Mouse (Mus musculus) small intestine, adult 2 months (tissue): Measurements from ENCODE around the gene Pkdcc. TPM values are rescaled to one million over a fixed set of nuclear protein-coding genes. Genes with fewer than 3 reads are reported as not detected.

Experiments used
- H3K27ac ChIP-seq: fragments of 200-500 bp; 2 replicates; pipeline ENCODE4 v1.5.1; 2012; ENCODE audit warnings: low read depth, low read length, control low read depth, inconsistent platforms; ENCODE audit not compliant: insufficient read depth
- H3K27me3 ChIP-seq: fragments of 200-500 bp; 2 replicates; pipeline ENCODE4 v1.6.1; 2012; ENCODE audit warnings: mild to moderate bottlenecking, moderate library complexity, low read length, inconsistent platforms; ENCODE audit not compliant: control insufficient read depth, insufficient read depth
- H3K36me3 ChIP-seq: fragments of 200-500 bp; 2 replicates; pipeline ENCODE4 v1.6.1; 2012; ENCODE audit warnings: mild to moderate bottlenecking, low read length, control low read depth, inconsistent platforms; ENCODE audit not compliant: control insufficient read depth, insufficient read depth
- H3K4me1 ChIP-seq: fragments of 200-500 bp; 2 replicates; pipeline ENCODE4 v1.6.1; 2012; ENCODE audit warnings: low read length, inconsistent platforms, mixed read lengths; ENCODE audit not compliant: control insufficient read depth, insufficient read depth, insufficient read length
- H3K4me3 ChIP-seq: fragments of 200-500 bp; 2 replicates; pipeline ENCODE4 v1.5.1; 2012; ENCODE audit warnings: low read depth, mild to moderate bottlenecking, control low read depth, inconsistent platforms, low read length, moderate library complexity
- CTCF ChIP-seq: fragments of 200-500 bp; IDR thresholded peaks from 2 replicates; pipeline ENCODE4 v1.5.1; 2012; ENCODE audit warnings: low read depth, mild to moderate bottlenecking, control low read depth, inconsistent platforms, low read length, moderate library complexity, mixed read lengths; ENCODE audit not compliant: insufficient replicate concordance, insufficient read length; ENCODE audit errors: extremely low read depth
- POLR2A ChIP-seq: fragments of 200-500 bp; IDR thresholded peaks from 2 replicates; pipeline ENCODE4 v1.6.1; 2012; ENCODE audit warnings: low read depth, mild to moderate bottlenecking, control low read depth, inconsistent platforms, low read length, moderate library complexity
- WGBS: fragments of 180-500 bp; shearing (Covaris S2); methylation state at CpG from one replicate; pipeline ENCODE4 v1.1.7; 2018; 5-methylcytosine and 5-hydroxymethylcytosine counted together
- polyA plus RNA-seq: library from polyadenylated mRNA; depleted of rRNA; stranded (reverse); fragments of >200 nt; gene quantifications from 2 replicates; pipeline ENCODE4 v1.2.3, GENCODE M21; 2012

Gene Pkdcc
- polyA plus RNA-seq, 1 experiment = 59.1 TPM

DNA sequence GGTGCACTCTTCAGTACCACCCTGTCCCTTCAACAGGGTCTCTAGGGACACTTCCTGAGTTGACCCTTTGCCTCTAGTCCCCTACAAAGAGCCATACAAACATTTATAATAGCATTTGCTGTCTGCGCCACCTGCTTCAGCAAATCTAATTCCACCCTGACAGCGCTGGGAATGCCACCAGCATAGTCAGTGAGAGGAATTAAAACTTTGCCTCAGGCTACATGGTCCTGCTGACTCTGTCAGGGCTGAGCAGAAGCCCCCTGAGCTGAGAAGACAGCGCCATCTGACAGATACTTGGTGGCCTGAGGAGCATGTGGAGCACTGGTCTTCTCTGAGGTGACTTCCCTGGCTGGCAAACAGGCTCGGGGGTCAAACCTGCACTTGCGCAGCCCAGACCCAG, 14.6 kb upstream of the Pkdcc start:
- TF ChIP-seq CTCF (no peak), POLR2A (no peak)
- WGBS = 90% methylated on average over 5 of the region's 5 CpGs

DNA sequence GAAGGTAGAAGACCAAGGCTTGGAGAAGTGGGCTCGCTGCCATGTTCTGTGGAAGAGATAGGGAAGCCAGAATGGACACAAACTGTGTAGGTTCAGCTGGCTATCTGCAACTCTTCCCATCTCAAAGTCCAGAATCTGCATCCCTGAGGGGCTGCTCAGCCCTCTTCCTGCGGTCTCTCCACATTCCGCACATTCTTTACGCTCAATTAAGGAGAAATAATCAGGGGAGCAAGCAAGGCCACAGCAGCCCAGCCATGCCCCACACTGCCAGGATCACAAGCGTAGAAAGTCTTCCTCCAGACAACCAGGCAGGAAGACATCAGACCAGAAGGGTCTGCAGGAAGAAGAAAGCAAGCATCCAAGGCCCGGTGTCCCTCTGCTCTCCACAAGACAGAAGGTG, 13.8 kb upstream of the Pkdcc start:
- Histone ChIP-seq H3K4me3 (no peak overlapping the region), H3K36me3 (no peaks in the 10 kb centered on the region), H3K27ac (no peak overlapping the region), H3K27me3 (no peaks in the 10 kb centered on the region), H3K4me1 (peaks cover 3% of the 10 kb centered on the region; the same call in 1 of the 2 replicates)
- 77% methylated on average over 6 of the region's 6 CpGs for WGBS
- TF ChIP-seq POLR2A (no peak), CTCF (no peak)

More for the DNA sequence above, 14.6 kb upstream of the Pkdcc start:
- H3K27ac ChIP-seq = no peak overlapping the region
- no peaks in the 10 kb centered on the region for H3K36me3 ChIP-seq
- peaks cover 3% of the 10 kb centered on the region; the same call in 1 of the 2 replicates for H3K4me1 ChIP-seq
- H3K27me3 ChIP-seq = no peaks in the 10 kb centered on the region
- no peak overlapping the region for H3K4me3 ChIP-seq

DNA sequence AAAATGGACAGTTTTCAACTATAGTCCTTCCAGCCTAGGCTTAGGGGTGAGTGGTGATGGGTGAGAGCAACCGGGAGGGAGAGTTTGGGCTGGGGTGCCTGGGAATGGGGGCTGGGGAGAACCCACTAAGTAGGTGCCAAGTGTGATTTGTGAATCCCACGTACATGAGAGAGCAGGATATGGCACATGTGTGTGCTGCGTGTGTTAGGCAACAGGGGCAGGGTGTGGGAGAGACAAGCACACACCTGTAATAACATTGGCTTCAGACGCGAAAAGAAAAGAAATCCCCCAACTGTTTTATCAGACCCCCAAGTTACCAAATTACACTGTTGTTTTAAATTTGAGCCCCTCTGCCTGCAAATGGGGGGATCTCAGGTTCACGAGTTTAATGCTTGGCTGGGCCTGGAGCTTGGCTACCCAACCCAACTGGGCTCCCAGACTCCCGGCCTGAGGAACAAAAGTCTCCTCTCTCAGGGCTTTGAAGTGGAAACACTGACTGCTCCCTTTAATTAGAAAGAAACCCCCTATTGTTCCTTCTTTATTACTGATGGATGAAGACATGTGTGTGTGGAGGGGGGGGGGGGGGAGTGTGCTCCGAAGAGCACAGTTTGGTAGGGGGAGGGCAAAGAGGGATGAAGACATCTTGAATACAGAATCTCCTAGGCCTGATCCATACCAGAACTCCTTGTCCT, 11.3 kb upstream of the Pkdcc start:
- no peaks in the 10 kb centered on the region for H3K27me3 ChIP-seq
- 78% methylated on average over 8 of the region's 8 CpGs for WGBS
- no peak for TF ChIP-seq POLR2A
- no peak for TF ChIP-seq CTCF
- H3K4me3 ChIP-seq = no peak overlapping the region
- H3K36me3 ChIP-seq = no peaks in the 10 kb centered on the region
- H3K4me1 ChIP-seq = no peaks in the 10 kb centered on the region
- H3K27ac ChIP-seq = no peak overlapping the region

DNA sequence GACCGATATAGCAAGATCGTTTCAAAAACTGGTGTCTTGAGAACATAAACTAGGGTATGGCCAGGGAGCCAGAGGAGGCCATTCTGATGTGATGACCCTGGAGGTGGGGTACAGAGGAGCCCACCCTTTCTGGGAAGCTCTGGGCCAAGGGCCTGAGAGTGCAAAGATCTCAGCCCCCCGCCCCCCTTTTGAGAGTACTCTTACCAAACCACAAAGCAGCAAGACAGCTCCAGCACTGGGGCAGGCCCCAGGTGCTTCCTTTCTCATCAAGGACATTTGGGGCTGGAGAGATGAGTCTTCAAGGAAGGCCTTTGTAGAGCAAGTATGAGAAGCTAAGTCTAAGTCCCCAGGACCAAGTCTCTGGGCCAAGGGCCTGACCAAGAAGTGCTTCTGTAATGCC, 7.8 kb upstream of the Pkdcc start:
- no peaks in the 10 kb centered on the region for H3K36me3 ChIP-seq
- WGBS = 93% methylated on average over 3 of the region's 3 CpGs
- no peak overlapping the region for H3K4me3 ChIP-seq
- H3K27ac ChIP-seq = no peak overlapping the region
- H3K4me1 ChIP-seq = peaks cover under 1% of the 10 kb centered on the region; the same call in 1 of the 2 replicates
- TF ChIP-seq POLR2A (no peak), CTCF (no peak)
- H3K27me3 ChIP-seq = no peaks in the 10 kb centered on the region

DNA sequence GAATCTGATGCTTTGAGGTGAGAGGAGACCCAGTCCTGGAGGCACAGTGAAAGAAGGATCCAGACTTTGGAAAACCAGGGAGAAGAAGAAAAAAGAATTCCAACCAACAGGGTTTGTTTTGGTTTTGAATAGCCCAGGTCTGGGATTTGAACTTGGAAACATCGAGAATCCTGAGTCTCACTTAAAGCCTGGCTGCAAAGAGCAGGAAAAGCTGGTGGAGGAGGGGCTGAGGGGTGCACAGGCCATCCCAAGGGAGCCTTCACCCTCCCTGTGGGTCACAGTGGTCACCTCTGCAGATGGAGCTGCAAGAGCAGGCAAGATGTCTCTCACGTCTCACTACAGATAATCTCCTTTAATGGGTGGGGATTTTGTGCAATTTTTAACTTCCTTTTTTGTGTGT, 6.6 kb upstream of the Pkdcc start:
- H3K27ac ChIP-seq = no peak overlapping the region
- no peak for TF ChIP-seq CTCF
- no peak for TF ChIP-seq POLR2A
- H3K4me3 ChIP-seq = no peak overlapping the region
- H3K36me3 ChIP-seq = no peaks in the 10 kb centered on the region
- H3K4me1 ChIP-seq = peaks cover 2% of the 10 kb centered on the region; the same call in 1 of the 2 replicates
- 66% methylated on average over 2 of the region's 2 CpGs for WGBS
- no peaks in the 10 kb centered on the region for H3K27me3 ChIP-seq

DNA sequence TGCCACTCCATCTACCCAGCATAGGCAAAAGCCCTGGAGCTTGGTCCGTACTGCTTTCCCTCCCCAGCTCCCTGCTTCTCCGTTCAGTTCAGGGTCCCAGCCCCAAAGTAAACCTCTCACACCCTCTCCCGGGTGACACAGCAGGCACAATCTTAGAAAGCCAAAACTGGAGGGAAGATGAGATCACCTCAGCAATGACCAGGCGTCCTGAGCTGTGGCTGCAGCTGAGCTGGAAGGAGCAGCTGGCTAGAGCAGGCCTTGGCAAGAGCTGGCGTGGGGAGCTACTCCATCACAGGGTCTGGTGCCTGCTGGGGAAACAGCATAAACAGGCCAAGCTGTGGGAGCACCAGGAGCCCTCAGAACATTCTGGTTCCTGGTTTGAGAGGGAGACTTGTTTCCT, 4.6 kb upstream of the Pkdcc start:
- no peak overlapping the region for H3K4me3 ChIP-seq
- TF ChIP-seq POLR2A (no peak), CTCF (no peak)
- peaks cover 7% of the 10 kb centered on the region; the same call in 1 of the 2 replicates for H3K27me3 ChIP-seq
- H3K4me1 ChIP-seq = peaks cover 2% of the 10 kb centered on the region
- H3K36me3 ChIP-seq = no peaks in the 10 kb centered on the region
- no peak overlapping the region for H3K27ac ChIP-seq
- 84% methylated on average over 5 of the region's 5 CpGs for WGBS

DNA sequence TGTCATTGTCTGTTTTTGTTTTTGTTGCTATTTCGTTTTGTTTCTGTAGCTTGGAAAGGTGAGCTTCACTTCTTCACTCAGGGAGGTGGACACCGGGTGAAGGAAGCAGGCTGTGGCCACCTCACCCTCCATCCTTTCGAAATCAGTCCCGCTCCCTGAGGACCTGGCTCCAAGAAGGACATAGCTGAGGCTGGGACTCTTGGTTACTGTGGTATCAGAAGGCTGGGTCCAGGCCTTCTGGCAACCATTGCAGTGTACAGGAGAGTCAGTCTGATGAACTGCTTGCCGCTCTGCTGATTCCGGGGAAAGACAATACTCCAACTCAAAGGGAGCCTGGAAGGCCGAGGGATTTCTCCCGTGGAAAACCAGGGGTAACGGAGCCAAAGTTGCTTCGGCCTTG, 3.9 kb upstream of the Pkdcc start:
- WGBS = 94% methylated on average over 10 of the region's 10 CpGs
- no peak overlapping the region for H3K4me3 ChIP-seq

More for the DNA sequence above, 3.9 kb upstream of the Pkdcc start:
- no peaks in the 10 kb centered on the region for H3K36me3 ChIP-seq
- no peak overlapping the region for H3K27ac ChIP-seq
- peaks cover 7% of the 10 kb centered on the region; the same call in 1 of the 2 replicates for H3K27me3 ChIP-seq
- H3K4me1 ChIP-seq = peaks cover 2% of the 10 kb centered on the region
- no peak for TF ChIP-seq POLR2A
- no peak for TF ChIP-seq CTCF
